Mouse (Mus musculus) frontal cortex, adult 2 months (tissue): ENCODE data around the gene Iffo1. TPM values are rescaled to one million over a fixed set of nuclear protein-coding genes. Genes with fewer than 3 reads are reported as not detected.

ENCODE experiments used
- DNase-seq, 2 experiments: peaks; one replicate each; pipeline ENCODE4 v3.0.0; 2022; ENCODE audit warnings: low spot score in 1 of 2; ENCODE audit errors: extremely low spot score in 1 of 2
- polyA plus RNA-seq: library from polyadenylated mRNA; depleted of rRNA; stranded (reverse); fragments of >200 nt; gene quantifications from 2 replicates; pipeline ENCODE4 v1.2.3, GENCODE M21; 2012

Iffo1 gene
- polyA plus RNA-seq, 1 experiment = 86.9 TPM

- DNase-seq = no peak
Measured at GRCm38 (mm10) chr6:125139747-125140146, 5.3 kb upstream of the Iffo1 start.

- no peak for DNase-seq
Measured at GRCm38 (mm10) chr6:125142436-125142835, 2.6 kb upstream of the Iffo1 start.

- DNase-seq = no peak
Measured at GRCm38 (mm10) chr6:125143128-125143527, 1.9 kb upstream of the Iffo1 start.

GRCm38 (mm10) chr6:125143904-125144303 is 1.1 kb upstream of the Iffo1 start:
- DNase-seq = no peak

GRCm38 (mm10) chr6:125145479-125145951 is 474 bp downstream of the Iffo1 start:
- no peak for DNase-seq

- peak in 1 of 2 experiments; percentile 46 for DNase-seq
Measured at GRCm38 (mm10) chr6:125146148-125146547, 1.1 kb downstream of the Iffo1 start.

GRCm38 (mm10) chr6:125146797-125147196 is 1.8 kb downstream of the Iffo1 start:
- peak in 1 of 2 experiments; percentile 43 for DNase-seq

GRCm38 (mm10) chr6:125147329-125147728 is 2.3 kb downstream of the Iffo1 start:
- no peak for DNase-seq

GRCm38 (mm10) chr6:125148251-125148925 is 3.3 kb downstream of the Iffo1 start:
- peak in 1 of 2 experiments; percentile 64 for DNase-seq

- peak in 1 of 2 experiments; percentile 70 for DNase-seq
Measured at GRCm38 (mm10) chr6:125148926-125149568, 4.0 kb downstream of the Iffo1 start.

- DNase-seq = no peak
Measured at GRCm38 (mm10) chr6:125149569-125149950, 4.5 kb downstream of the Iffo1 start.

GRCm38 (mm10) chr6:125152212-125153017 is 7.4 kb downstream of the Iffo1 start:
- DNase-seq = peak in 1 of 2 experiments; percentile 47

GRCm38 (mm10) chr6:125153018-125153389 is 8.0 kb downstream of the Iffo1 start:
- no peak for DNase-seq

- DNase-seq = no peak
Measured at GRCm38 (mm10) chr6:125153682-125154081, 8.6 kb downstream of the Iffo1 start.

GRCm38 (mm10) chr6:125154550-125154949 is 9.5 kb downstream of the Iffo1 start:
- DNase-seq = no peak

GRCm38 (mm10) chr6:125155262-125155661 is 10.2 kb downstream of the Iffo1 start:
- DNase-seq = no peak

GRCm38 (mm10) chr6:125156491-125156890 is 11.4 kb downstream of the Iffo1 start:
- no peak for DNase-seq

- DNase-seq = no peak
Measured at GRCm38 (mm10) chr6:125156903-125157614, 12.0 kb downstream of the Iffo1 start.

GRCm38 (mm10) chr6:125158944-125159492 is 14.0 kb downstream of the Iffo1 start:
- no peak for DNase-seq
